Mouse (Mus musculus) cortical plate, adult 2 months (tissue): ENCODE data around the gene Rnf43. TPM values are rescaled to one million over a fixed set of nuclear protein-coding genes. Genes with fewer than 3 reads are reported as not detected.

Experiments
- H3K27ac ChIP-seq: fragments of 200-500 bp; 2 replicates; pipeline ENCODE4 v1.5.1; 2012; ENCODE audit warnings: low read length, control low read depth, inconsistent platforms; ENCODE audit not compliant: insufficient read depth
- H3K4me1 ChIP-seq: fragments of 200-500 bp; 2 replicates; pipeline ENCODE4 v1.6.1; 2011; ENCODE audit warnings: low read length; ENCODE audit not compliant: control insufficient read depth, insufficient read depth
- H3K4me3 ChIP-seq: fragments of 200-500 bp; 2 replicates; pipeline ENCODE4 v1.5.1; 2011; ENCODE audit warnings: mild to moderate bottlenecking, low read length, control low read depth; ENCODE audit not compliant: insufficient read depth
- CTCF ChIP-seq: fragments of 200-500 bp; IDR thresholded peaks from 2 replicates; pipeline ENCODE4 v1.5.1; 2011; ENCODE audit warnings: mild to moderate bottlenecking, control low read depth, low read length; ENCODE audit not compliant: insufficient read depth; ENCODE audit errors: extremely low read depth
- POLR2A ChIP-seq: fragments of 200-500 bp; IDR thresholded peaks from 2 replicates; pipeline ENCODE4 v1.6.1; 2011; ENCODE audit warnings: mild to moderate bottlenecking, low read length, control low read depth; ENCODE audit not compliant: insufficient read depth; ENCODE audit errors: extremely low read depth
- polyA plus RNA-seq: library from polyadenylated mRNA; depleted of rRNA; stranded (reverse); fragments of >200 nt; gene quantifications from 2 replicates; pipeline ENCODE4 v1.2.3, GENCODE M21; 2012

Rnf43 gene
- polyA plus RNA-seq, 1 experiment, result 2.1 TPM

DNA sequence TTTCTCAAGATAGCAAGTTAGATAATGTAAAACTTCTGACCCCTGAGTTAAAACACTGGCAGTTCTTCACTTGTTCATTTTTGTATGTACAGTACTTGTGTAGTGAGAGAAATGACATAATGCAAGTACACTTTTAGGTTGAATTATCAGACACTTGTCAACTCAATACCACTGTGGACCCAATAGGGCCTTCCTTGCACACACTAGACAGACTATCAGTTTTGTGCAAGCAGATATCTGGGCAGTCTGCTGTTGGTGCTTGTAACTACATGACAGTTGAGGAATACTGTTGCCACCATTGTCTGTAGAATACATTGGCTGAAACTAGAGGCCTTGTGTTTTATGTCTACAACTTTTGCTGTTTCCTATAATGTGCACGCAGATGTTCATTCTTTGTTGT is 10.8 kb downstream of the Rnf43 start:
- H3K4me3 ChIP-seq, result no peak overlapping the region
- no peak overlapping the region for H3K27ac ChIP-seq
- no peaks in the 10 kb centered on the region for H3K4me1 ChIP-seq
- TF ChIP-seq CTCF, result no peak
- TF ChIP-seq POLR2A, result no peak

DNA sequence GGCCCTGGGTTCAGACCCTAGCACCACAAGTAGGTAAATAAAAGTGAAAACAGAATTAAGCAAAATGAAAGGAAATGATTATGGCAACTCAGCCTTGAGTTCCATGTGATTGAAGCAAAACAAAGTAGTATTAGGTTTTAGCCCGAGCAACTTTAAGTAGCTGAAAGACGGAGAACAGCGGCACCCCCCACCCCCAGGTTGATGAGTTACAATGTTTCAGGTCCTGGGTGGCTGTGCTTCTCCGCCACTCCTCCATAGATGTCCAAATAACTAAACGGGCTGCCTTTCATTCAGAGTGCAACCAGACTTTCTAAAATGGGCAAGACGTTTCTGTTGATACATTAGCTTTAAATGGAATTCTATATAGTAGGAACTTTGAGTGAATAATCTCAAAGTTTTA is 13.1 kb downstream of the Rnf43 start:
- H3K4me3 ChIP-seq, result no peak overlapping the region
- H3K27ac ChIP-seq, result no peak overlapping the region
- no peak for TF ChIP-seq CTCF
- no peak for TF ChIP-seq POLR2A
- no peaks in the 10 kb centered on the region for H3K4me1 ChIP-seq

DNA sequence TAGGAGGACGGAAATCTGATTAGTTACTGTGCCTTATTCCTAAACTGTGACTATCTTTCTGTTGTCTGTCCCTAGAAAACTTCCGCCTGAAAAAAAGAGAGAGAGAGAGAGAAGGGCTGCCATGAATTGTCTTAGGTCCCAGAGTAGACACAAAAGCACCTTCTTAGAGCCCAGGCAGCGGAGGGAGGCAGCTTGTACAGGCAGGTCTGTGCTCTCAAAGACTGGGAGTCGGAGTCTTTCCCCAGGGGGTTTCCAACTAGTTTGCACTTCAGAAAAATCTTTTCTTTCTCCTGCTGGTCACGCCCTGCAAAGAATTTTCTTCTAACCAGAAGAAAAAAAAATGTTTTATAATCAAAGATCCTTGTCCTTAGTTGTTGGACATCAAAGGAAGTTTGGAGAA is 15.2 kb downstream of the Rnf43 start:
- Histone ChIP-seq H3K4me3 (no peak overlapping the region), H3K4me1 (no peaks in the 10 kb centered on the region)

DNA sequence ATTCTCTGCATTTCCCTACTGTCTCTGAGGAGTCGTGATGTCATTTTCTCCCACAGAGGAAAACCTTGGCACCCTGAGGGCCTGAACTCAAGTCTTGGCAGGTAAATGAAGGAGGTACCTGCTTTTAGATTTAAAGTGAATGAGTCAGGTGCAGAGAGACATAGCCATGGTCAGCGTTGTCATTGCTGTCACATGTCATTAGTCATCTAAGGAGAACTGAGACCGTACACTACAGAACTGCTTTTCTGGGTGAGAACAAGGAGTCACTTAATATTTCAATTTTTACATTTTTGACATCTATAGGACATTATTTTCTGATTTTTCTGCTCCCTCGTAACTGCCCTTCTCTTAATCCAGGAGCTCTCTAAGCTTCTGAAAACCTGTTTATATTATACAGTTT is 16.0 kb downstream of the Rnf43 start:
- no peak overlapping the region for H3K4me3 ChIP-seq
- no peaks in the 10 kb centered on the region for H3K4me1 ChIP-seq
- H3K27ac ChIP-seq, result no peak overlapping the region
- TF ChIP-seq POLR2A (no peak), CTCF (no peak)

More for the DNA sequence above, 15.2 kb downstream of the Rnf43 start:
- H3K27ac ChIP-seq, result no peak overlapping the region
- TF ChIP-seq POLR2A, result no peak
- no peak for TF ChIP-seq CTCF

DNA sequence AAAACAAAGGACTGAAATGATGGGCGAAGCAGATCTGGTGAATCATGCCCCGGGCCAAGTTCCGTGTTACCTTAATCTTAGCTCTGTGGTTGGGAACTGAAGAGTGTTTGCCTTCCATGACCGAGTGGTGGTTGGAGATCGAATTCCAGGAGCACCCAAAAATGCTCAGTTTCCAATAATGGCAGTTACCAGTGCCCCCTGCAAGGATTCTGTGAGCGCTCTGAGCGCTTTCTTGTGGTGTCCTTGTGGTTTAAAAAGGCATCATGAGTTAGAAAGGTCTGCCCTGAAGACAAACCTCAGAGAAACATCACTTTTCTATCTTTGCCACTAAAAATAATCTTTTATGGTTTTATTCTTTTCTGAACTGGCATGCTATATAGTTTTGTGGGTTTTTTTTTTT is 16.5 kb downstream of the Rnf43 start:
- Histone ChIP-seq H3K4me1 (no peaks in the 10 kb centered on the region), H3K27ac (no peak overlapping the region), H3K4me3 (no peak overlapping the region)
- TF ChIP-seq POLR2A (no peak), CTCF (no peak)

DNA sequence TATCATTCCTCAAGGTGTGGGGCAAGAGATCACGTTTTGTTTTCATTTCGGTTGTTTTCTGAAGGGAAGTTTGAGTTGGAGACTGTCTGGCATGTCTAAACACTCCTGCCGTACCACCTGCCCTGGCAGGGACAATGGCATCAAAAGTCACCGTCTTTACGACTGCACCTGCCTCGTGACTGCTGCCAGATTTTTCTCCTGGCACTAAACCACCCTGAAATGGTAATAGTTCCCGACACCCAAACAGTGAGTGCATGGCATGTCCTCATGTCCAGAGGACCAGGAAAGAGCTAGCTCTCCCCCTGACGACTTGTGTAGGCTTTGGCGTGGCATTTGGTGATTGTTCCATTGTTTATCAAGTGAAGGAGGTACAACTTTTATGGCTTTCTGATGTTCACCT is 18.3 kb downstream of the Rnf43 start:
- Histone ChIP-seq H3K4me3 (no peak overlapping the region), H3K27ac (no peak overlapping the region), H3K4me1 (no peaks in the 10 kb centered on the region)
- no peak for TF ChIP-seq CTCF
- TF ChIP-seq POLR2A, result no peak

DNA sequence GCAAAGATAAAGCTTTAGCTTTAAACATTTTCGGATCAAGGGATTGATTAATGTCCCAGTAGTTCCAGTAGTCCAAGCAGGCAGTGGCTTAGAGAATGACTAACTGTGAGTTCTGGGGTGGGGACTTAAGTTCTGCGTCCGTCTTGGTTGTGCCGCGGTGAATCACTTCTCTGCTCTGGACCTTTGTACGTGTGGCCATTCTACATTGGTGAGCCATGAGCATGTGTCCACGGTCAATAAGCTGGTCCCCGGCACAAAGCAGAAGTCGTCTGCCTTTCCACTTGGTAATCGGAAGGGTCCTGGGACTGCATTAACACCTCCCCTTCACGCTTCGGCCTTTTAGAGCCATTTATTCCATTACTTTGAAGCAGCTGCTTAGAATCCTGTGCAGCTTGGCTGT is 19.6 kb downstream of the Rnf43 start:
- H3K27ac ChIP-seq, result no peak overlapping the region
- TF ChIP-seq POLR2A (no peak), CTCF (no peak)
- no peak overlapping the region for H3K4me3 ChIP-seq
- no peaks in the 10 kb centered on the region for H3K4me1 ChIP-seq

DNA sequence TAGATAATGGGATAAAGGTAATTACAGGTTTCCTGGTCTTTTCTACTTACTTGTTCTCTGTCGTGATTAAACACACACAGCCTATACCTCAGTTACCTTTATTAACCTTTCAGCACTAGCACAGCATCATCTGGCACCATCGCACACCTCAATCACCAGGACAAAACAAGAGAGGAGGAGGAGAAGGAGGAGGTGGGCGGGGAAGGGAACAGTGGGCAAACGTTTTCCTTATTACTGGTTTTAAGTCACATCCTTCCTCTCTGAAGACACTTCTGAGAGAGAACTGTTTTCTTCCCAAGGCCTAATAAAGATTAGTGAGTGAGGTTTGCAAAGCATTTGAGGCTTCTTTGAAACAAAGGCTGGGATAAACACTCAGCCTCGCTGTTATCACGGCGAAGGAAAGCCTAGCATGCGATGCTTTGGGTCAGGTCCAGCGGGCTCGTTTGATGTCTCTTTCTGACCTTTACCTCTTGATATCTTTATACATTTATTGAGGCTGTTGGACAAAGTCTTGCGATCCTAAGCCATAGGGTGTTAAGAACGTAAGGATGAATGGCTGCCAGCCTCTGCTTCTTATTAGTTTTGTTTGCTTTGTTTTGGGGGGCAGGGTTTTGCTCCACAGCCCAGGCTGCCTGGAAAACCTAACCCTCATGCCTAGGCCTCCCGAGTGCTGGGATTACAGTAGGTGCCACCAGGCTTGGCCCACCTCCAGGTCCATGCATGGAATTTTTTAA is 20.5 kb downstream of the Rnf43 start:
- no peaks in the 10 kb centered on the region for H3K4me1 ChIP-seq
- no peak overlapping the region for H3K27ac ChIP-seq
- no peak for TF ChIP-seq CTCF
- H3K4me3 ChIP-seq, result no peak overlapping the region

DNA sequence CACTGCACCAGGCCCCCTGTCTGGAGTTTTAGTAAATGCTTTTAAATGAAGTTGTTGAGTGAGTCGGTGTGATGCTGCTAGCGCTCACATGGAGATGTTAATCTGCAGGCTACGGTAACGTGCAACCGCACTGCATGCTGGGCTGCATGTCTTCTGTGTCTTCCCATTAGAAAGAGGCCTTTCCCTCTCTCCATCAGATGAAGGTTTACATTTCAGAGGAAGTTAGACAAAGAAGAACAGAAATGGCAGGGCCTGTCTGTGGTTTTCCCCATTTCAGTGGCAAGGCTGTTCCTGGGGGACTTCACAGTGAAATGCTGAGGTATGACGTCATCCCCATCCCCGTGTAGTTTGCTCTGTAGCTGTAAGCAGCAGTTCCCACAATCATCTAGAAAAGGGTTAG is 23.9 kb downstream of the Rnf43 start:
- TF ChIP-seq POLR2A, result no peak
- TF ChIP-seq CTCF, result no peak
- Histone ChIP-seq H3K4me1 (no peaks in the 10 kb centered on the region), H3K27ac (no peak overlapping the region), H3K4me3 (no peak overlapping the region)

DNA sequence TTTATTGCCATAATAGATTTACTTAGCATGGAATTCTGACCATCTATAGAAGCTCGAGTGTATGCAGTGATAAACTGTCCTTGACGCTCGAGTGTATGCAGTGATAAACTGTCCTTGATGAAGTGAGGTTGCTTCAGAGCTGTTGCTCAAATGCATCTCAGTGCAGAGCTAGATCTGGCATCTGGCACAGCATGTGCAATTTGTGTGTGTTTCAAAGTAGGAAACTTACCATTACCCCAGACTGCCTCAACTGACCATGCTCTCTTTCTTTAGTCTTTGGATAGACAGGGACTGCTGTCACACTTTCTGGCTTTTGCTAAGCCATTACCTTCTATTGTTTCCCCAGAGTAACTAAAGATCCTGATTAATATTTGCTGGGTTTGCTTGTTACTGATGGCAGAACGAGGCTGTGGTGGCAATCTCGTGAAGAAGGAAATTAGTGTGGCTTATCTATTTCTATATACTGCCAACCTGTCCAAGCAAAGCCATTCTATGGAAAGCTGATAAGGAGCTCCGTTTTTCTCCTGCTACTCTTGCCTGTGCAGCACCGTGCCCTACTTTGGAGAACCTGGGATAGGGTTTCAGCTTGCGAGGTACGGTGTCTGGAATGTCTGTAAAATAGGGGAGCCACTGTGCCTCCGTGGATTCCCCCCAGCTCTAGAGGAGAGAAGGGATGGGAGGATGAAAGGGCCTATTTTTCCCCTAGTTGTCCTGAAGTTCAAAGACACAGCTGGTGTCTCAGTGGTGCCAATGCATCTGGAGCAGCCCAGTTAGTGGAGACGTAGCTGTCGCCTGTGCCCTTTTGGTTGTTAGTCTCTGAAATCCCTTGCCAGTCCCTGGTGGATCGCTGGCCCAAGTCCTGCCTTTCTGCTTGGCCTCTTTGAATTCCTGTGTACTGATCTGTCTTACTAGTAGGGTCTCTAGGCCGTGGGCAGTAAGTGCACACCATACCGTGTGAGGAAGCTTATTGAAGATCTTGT is 25.0 kb downstream of the Rnf43 start:
- Histone ChIP-seq H3K4me3 (no peak overlapping the region), H3K27ac (no peak overlapping the region; the same call in 1 of the 2 replicates), H3K4me1 (no peaks in the 10 kb centered on the region)
- TF ChIP-seq POLR2A (no peak), CTCF (no peak)

DNA sequence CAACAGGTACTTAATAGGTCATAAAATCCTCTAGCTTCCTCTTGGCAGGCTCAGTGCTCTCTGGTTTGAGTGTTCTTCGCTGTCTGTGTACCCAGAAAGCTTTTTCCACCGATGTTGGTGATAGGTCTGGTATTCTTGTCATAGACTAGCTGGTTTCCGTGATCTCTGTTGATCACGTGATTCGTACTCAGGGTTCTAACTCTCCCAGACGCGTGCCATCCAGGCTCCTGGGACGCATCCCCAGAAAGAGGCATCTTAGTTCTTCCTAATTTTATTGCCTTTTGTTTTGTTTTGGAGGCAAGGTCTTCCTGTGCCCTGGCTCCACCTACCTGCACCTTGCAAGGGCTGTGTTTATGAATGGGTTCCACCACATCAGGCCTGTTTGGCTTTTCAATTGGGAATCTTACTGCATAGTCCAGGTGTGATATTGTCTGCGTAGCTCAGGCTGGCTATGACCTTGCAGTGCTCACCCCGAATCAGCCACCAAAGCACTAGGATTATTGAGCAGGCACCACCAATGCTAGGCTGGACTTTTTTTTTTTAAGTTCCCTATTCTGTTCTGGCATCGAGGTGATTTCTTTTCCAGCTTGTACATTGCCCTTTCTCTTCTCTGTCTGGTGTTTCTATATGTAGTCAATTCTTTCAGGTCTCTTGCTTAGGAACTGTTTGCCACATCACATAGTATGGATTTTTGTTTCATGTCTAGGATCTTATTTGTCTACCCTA is 26.1 kb downstream of the Rnf43 start:
- no peaks in the 10 kb centered on the region for H3K4me1 ChIP-seq
- TF ChIP-seq CTCF, result no peak
- TF ChIP-seq POLR2A, result no peak
- H3K4me3 ChIP-seq, result no peak overlapping the region
- no peak overlapping the region for H3K27ac ChIP-seq
